Mouse (Mus musculus): ENCODE data around the gene Cyfip2.

- no peak for TF ChIP-seq CTCF (IDR thresholded peaks at IDR 0.05; ENCODE audit: low read depth)
- no peak for TF ChIP-seq EP300 (IDR thresholded peaks at IDR 0.05; ENCODE audit: low read depth)
Measured at GRCm38 (mm10) chr11:46283800-46284199, 28.9 kb downstream of the Cyfip2 start.
